Mouse (Mus musculus): ENCODE measurements around the gene Tdgf1. TPM values are rescaled to one million over a fixed set of nuclear protein-coding genes. Genes with fewer than 3 reads are reported as not detected.
A peak's percentile ranks its signal among the peaks of the same experiment; 100 is the strongest.

The Tdgf1 gene
- total RNA-seq, 1 experiment: 904 TPM

DNA sequence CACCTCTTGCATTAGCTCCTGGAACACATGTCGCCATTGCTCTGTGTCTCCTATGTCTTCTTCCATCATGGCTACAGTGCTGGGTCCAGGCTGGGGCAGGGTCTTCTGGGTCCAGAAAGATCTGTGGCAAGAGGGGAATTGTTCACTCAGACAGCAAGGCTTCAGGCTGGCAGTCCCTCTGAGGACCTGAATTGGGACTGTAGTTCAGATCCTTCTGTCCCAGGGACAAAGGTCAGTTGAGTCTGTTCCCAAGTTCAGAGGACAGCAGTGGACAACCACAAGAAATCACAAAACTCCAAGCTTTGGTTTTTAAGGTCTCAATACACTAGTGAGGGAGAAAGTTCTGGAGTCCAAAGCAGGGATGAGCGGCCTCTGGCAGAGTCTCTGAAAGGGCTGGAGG is 43.6 kb upstream of the Tdgf1 start:
- H3K9ac ChIP-seq (ENCODE audit: insufficient read depth, low read depth, low read length, poor library complexity, severe bottlenecking): no peak overlapping the region
- H3K4me3 ChIP-seq (ENCODE audit: insufficient read depth in 1 of 2, low read depth in 1 of 2, low read length in 2 of 2, poor library complexity in 1 of 2, severe bottlenecking in 1 of 2): no peak overlapping the region
- H3K36me3 ChIP-seq (ENCODE audit: control insufficient read depth, insufficient read depth, low read length, poor library complexity, severe bottlenecking): no peaks in the 10 kb centered on the region
- in situ Hi-C loops (cut with MboI; ENCODE audit: low sequenced_read_pairs in 2 of 2, unreplicated experiment in 2 of 2): no loop called here
- no peak for DNase-seq (ENCODE audit: low read depth, low spot score)
- TF ChIP-seq HCFC1 (IDR thresholded peaks at IDR 0.05; ENCODE audit: borderline replicate concordance, insufficient read depth, low read length) (no peak), ZNF384 (IDR thresholded peaks at IDR 0.05; ENCODE audit: low read depth, low read length) (no peak), ZC3H11A (IDR thresholded peaks at IDR 0.05; ENCODE audit: borderline replicate concordance, low read depth, low read length) (no peak), CHD2 (IDR thresholded peaks at IDR 0.05; ENCODE audit: low read depth, low read length) (no peak), MAFK (IDR thresholded peaks at IDR 0.05; ENCODE audit: insufficient read depth, low read depth, low read length) (no peak)
- H3K9me3 ChIP-seq (ENCODE audit: control insufficient read depth, insufficient read depth, low read depth, low read length): no peaks in the 10 kb centered on the region
- peaks cover 2 to 13% of the 10 kb centered on the region in 2 experiments for H3K4me1 ChIP-seq (ENCODE audit: control insufficient read depth in 2 of 2, insufficient read depth in 2 of 2, low read length in 2 of 2, poor library complexity in 1 of 2)
- H3K27ac ChIP-seq (ENCODE audit: insufficient read depth, low read depth, low read length, poor library complexity, severe bottlenecking): no peak overlapping the region

DNA sequence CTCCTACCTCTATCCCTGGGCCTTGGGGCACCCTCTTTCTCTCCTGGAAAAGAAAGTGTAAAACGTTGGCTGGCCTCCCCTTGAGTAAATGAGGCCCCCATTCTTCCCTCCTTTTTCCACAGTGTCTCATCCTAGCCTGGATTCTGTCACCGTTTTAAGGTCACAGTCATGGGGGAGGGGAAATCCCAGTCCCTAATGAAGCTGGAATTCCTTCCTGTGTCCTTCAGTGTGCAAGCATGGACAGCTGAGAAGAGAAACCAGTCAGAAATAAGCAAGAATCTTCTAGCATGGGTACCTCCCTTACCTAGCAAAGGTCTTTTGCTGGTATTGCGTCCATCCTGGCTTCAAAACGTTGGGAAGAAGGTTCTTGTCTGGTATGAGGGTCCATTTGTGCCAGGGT is 43.2 kb upstream of the Tdgf1 start:
- DNase-seq (ENCODE audit: low read depth, low spot score): no peak
- no peak overlapping the region for H3K27ac ChIP-seq (ENCODE audit: insufficient read depth, low read depth, low read length, poor library complexity, severe bottlenecking)
- in situ Hi-C loops (cut with MboI; ENCODE audit: low sequenced_read_pairs in 2 of 2, unreplicated experiment in 2 of 2): no loop called here
- no peaks in the 10 kb centered on the region for H3K9me3 ChIP-seq (ENCODE audit: control insufficient read depth, insufficient read depth, low read depth, low read length)
- no peak overlapping the region for H3K9ac ChIP-seq (ENCODE audit: insufficient read depth, low read depth, low read length, poor library complexity, severe bottlenecking)
- H3K36me3 ChIP-seq (ENCODE audit: control insufficient read depth, insufficient read depth, low read length, poor library complexity, severe bottlenecking): no peaks in the 10 kb centered on the region
- H3K4me1 ChIP-seq (ENCODE audit: control insufficient read depth in 2 of 2, insufficient read depth in 2 of 2, low read length in 2 of 2, poor library complexity in 1 of 2): peaks cover 2 to 14% of the 10 kb centered on the region in 2 experiments
- H3K4me3 ChIP-seq (ENCODE audit: insufficient read depth in 1 of 2, low read depth in 1 of 2, low read length in 2 of 2, poor library complexity in 1 of 2, severe bottlenecking in 1 of 2): no peak overlapping the region
- TF ChIP-seq ZC3H11A (IDR thresholded peaks at IDR 0.05; ENCODE audit: borderline replicate concordance, low read depth, low read length) (no peak), ZNF384 (IDR thresholded peaks at IDR 0.05; ENCODE audit: low read depth, low read length) (no peak)

DNA sequence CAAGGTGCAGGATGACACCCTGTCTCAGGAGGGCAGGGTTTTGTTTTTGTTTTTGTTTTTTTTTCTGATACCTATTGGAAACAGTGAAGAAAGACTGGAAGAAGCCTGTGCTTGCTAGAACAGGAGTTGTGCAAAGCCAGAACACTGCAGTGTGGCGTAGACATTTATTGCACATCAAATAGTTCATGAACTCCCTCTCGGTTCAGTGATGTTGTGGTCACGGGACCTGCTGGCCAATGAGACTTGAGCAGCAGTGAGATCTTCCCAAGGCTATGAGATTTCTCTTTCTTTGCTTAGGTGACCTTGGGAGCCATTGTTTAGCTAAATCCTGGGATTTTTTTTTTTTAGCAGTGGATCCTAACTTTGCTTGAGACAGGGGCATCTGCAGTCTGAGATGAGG is 42.1 kb upstream of the Tdgf1 start:
- no peak for DNase-seq (ENCODE audit: low read depth, low spot score)
- TF ChIP-seq ZNF384 (IDR thresholded peaks at IDR 0.05; ENCODE audit: low read depth, low read length) (peak; percentile 55; the same call in 1 of the 2 replicates), CHD2 (IDR thresholded peaks at IDR 0.05; ENCODE audit: low read depth, low read length) (no peak)
- no peak overlapping the region for H3K27ac ChIP-seq (ENCODE audit: insufficient read depth, low read depth, low read length, poor library complexity, severe bottlenecking)

DNA sequence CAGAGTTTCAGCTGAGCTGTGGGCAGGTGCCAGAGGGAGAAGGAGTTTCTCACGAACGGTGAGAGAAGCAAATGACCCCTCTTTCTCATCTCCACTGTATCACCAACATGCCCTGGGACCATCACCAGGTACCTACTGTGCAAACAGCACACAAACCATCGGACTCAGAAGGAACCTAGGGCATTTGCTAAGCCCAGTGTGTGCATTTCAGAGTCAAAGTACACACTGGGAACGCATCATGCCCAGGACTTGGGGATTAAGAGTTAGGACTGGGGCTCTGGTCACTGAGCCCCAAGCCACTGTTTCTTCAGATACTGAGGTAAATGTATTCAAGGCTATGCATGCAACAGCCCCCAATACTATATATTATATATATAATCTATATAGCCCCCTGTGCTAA is 41.4 kb upstream of the Tdgf1 start:
- DNase-seq (ENCODE audit: low read depth, low spot score): no peak
- H3K9ac ChIP-seq (ENCODE audit: insufficient read depth, low read depth, low read length, poor library complexity, severe bottlenecking): no peak overlapping the region
- in situ Hi-C loops (cut with MboI; ENCODE audit: low sequenced_read_pairs in 2 of 2, unreplicated experiment in 2 of 2): no loop called here

More for the DNA sequence above, 42.1 kb upstream of the Tdgf1 start:
- H3K36me3 ChIP-seq (ENCODE audit: control insufficient read depth, insufficient read depth, low read length, poor library complexity, severe bottlenecking): no peaks in the 10 kb centered on the region
- no peaks in the 10 kb centered on the region for H3K9me3 ChIP-seq (ENCODE audit: control insufficient read depth, insufficient read depth, low read depth, low read length)
- H3K9ac ChIP-seq (ENCODE audit: insufficient read depth, low read depth, low read length, poor library complexity, severe bottlenecking): no peak overlapping the region
- no peak overlapping the region for H3K4me3 ChIP-seq (ENCODE audit: insufficient read depth in 1 of 2, low read depth in 1 of 2, low read length in 2 of 2, poor library complexity in 1 of 2, severe bottlenecking in 1 of 2)
- peaks cover 5 to 19% of the 10 kb centered on the region in 2 experiments for H3K4me1 ChIP-seq (ENCODE audit: control insufficient read depth in 2 of 2, insufficient read depth in 2 of 2, low read length in 2 of 2, poor library complexity in 1 of 2)
- in situ Hi-C loops (cut with MboI; ENCODE audit: low sequenced_read_pairs in 2 of 2, unreplicated experiment in 2 of 2): no loop called here

DNA sequence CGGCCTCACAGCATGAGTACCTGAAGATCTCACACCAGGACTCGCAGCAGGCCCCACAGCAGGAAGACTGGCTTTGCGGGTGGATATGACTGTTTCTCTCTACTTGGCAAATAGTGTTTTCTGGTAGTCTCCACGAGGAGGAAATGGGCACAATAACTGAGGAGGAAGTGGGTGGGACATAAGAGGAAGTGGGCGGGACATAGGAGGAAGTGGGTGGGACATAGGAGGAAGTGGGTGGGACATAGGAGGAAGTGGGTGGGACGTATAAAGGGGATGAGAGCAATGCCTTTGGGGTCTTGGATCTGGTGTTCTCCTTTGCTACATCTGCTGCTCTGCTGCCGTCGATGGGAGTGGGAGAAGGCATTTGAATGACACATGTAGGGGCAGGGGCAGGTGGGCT is 40.0 kb upstream of the Tdgf1 start:
- no peaks in the 10 kb centered on the region for H3K9me3 ChIP-seq (ENCODE audit: control insufficient read depth, insufficient read depth, low read depth, low read length)
- TF ChIP-seq HCFC1 (IDR thresholded peaks at IDR 0.05; ENCODE audit: borderline replicate concordance, insufficient read depth, low read length) (no peak), CHD2 (IDR thresholded peaks at IDR 0.05; ENCODE audit: low read depth, low read length) (no peak), ZC3H11A (IDR thresholded peaks at IDR 0.05; ENCODE audit: borderline replicate concordance, low read depth, low read length) (no peak), MAFK (IDR thresholded peaks at IDR 0.05; ENCODE audit: insufficient read depth, low read depth, low read length) (no peak), ZNF384 (IDR thresholded peaks at IDR 0.05; ENCODE audit: low read depth, low read length) (no peak)
- no peak overlapping the region for H3K27ac ChIP-seq (ENCODE audit: insufficient read depth, low read depth, low read length, poor library complexity, severe bottlenecking)
- no peak overlapping the region for H3K4me3 ChIP-seq (ENCODE audit: insufficient read depth in 1 of 2, low read depth in 1 of 2, low read length in 2 of 2, poor library complexity in 1 of 2, severe bottlenecking in 1 of 2)
- H3K36me3 ChIP-seq (ENCODE audit: control insufficient read depth, insufficient read depth, low read length, poor library complexity, severe bottlenecking): no peaks in the 10 kb centered on the region; the same call in 1 of the 2 replicates
- DNase-seq (ENCODE audit: low read depth, low spot score): no peak
- peaks cover 6 to 20% of the 10 kb centered on the region in 2 experiments for H3K4me1 ChIP-seq (ENCODE audit: control insufficient read depth in 2 of 2, insufficient read depth in 2 of 2, low read length in 2 of 2, poor library complexity in 1 of 2)
- in situ Hi-C loops (cut with MboI; ENCODE audit: low sequenced_read_pairs in 2 of 2, unreplicated experiment in 2 of 2): no loop called here
- H3K9ac ChIP-seq (ENCODE audit: insufficient read depth, low read depth, low read length, poor library complexity, severe bottlenecking): no peak overlapping the region

More for the DNA sequence above, 41.4 kb upstream of the Tdgf1 start:
- TF ChIP-seq CHD2 (IDR thresholded peaks at IDR 0.05; ENCODE audit: low read depth, low read length): no peak
- no peak for TF ChIP-seq HCFC1 (IDR thresholded peaks at IDR 0.05; ENCODE audit: borderline replicate concordance, insufficient read depth, low read length)
- Histone ChIP-seq H3K4me1 (ENCODE audit: control insufficient read depth in 2 of 2, insufficient read depth in 2 of 2, low read length in 2 of 2, poor library complexity in 1 of 2) (peaks cover 6 to 19% of the 10 kb centered on the region in 2 experiments), H3K9me3 (ENCODE audit: control insufficient read depth, insufficient read depth, low read depth, low read length) (no peaks in the 10 kb centered on the region), H3K36me3 (ENCODE audit: control insufficient read depth, insufficient read depth, low read length, poor library complexity, severe bottlenecking) (no peaks in the 10 kb centered on the region), H3K4me3 (ENCODE audit: insufficient read depth in 1 of 2, low read depth in 1 of 2, low read length in 2 of 2, poor library complexity in 1 of 2, severe bottlenecking in 1 of 2) (no peak overlapping the region), H3K27ac (ENCODE audit: insufficient read depth, low read depth, low read length, poor library complexity, severe bottlenecking) (no peak overlapping the region)
